Mouse (Mus musculus) MEL (cell line): ENCODE measurements around the gene Naif1. TPM values are rescaled to one million over a fixed set of nuclear protein-coding genes. Genes with fewer than 3 reads are reported as not detected.
A peak's percentile ranks its signal among the peaks of the same experiment; 100 is the strongest.

Experiments
- DNase-seq: peaks from one replicate; pipeline ENCODE4 v3.0.0; 2011; ENCODE audit warnings: low read depth, low spot score
- H3K27ac ChIP-seq: 2 replicates; pipeline ENCODE4 v1.5.1; 2012; ENCODE audit warnings: low read depth, mild to moderate bottlenecking, control low read depth, low read length, moderate library complexity; ENCODE audit not compliant: control insufficient read depth
- H3K27me3 ChIP-seq, 2 experiments: fragments of 150-350 bp in 1 of 2; sonication (generic) in 1 of 2; 2 replicates each; pipeline ENCODE4 v1.6.1; 2012; ENCODE audit warnings: low read length in 2 of 2, mild to moderate bottlenecking in 2 of 2, improper control_type of control experiment in 1 of 2, moderate library complexity in 1 of 2; ENCODE audit not compliant: insufficient read depth in 2 of 2, control insufficient read depth in 1 of 2
- H3K36me3 ChIP-seq, 2 experiments: 2 replicates each; pipeline ENCODE4 v1.6.1; 2012 to 2014; ENCODE audit warnings: low read length in 2 of 2, improper control_type of control experiment in 1 of 2, inconsistent platforms in 1 of 2, mild to moderate bottlenecking in 1 of 2; ENCODE audit not compliant: insufficient read depth in 2 of 2, control insufficient read depth in 1 of 2
- H3K4me1 ChIP-seq, 2 experiments: fragments of 150-350 bp in 1 of 2; sonication (generic) in 1 of 2; 2 replicates each; pipeline ENCODE4 v1.6.1; 2012; ENCODE audit warnings: low read length in 2 of 2, improper control_type of control experiment in 1 of 2, mild to moderate bottlenecking in 1 of 2; ENCODE audit not compliant: insufficient read depth in 2 of 2, control insufficient read depth in 1 of 2
- H3K4me3 ChIP-seq, 2 experiments: fragments of 150-350 bp in 1 of 2; sonication (generic) in 1 of 2; 2 replicates each; pipeline ENCODE4 v1.5.1; 2012; ENCODE audit warnings: low read depth in 2 of 2, low read length in 2 of 2, mild to moderate bottlenecking in 2 of 2, moderate library complexity in 2 of 2, control low read depth in 1 of 2, improper control_type of control experiment in 1 of 2; ENCODE audit not compliant: control insufficient read depth in 1 of 2, insufficient read depth in 1 of 2
- H3K79me2 ChIP-seq: 2 replicates; pipeline ENCODE4 v1.6.1; 2012; ENCODE audit warnings: mild to moderate bottlenecking, low read length, moderate library complexity; ENCODE audit not compliant: control insufficient read depth, poor library complexity, insufficient read depth
- H3K9ac ChIP-seq: 2 replicates; pipeline ENCODE4 v1.6.1; 2012; ENCODE audit warnings: low read depth, mild to moderate bottlenecking, control low read depth, low read length, moderate library complexity; ENCODE audit not compliant: control insufficient read depth, poor library complexity, severe bottlenecking
- H3K9me3 ChIP-seq: fragments of 150-350 bp; sonication (generic); replicated peaks from 2 replicates; pipeline ENCODE4 v1.6.1; 2012; ENCODE audit warnings: mild to moderate bottlenecking, low read length, improper control_type of control experiment, moderate library complexity; ENCODE audit not compliant: insufficient read depth
- E2F4 ChIP-seq: IDR thresholded peaks from 2 replicates; pipeline ENCODE4 v1.6.1; 2011; ENCODE audit warnings: low read depth, low read length, improper control_type of control experiment, borderline replicate concordance
- EP300 ChIP-seq, 2 experiments: IDR thresholded peaks; 2 replicates each; pipeline ENCODE4 v1.6.1; 2011; ENCODE audit warnings: improper control_type of control experiment in 2 of 2, low read length in 2 of 2, low read depth in 1 of 2, mild to moderate bottlenecking in 1 of 2
- GABPA ChIP-seq: IDR thresholded peaks from 2 replicates; pipeline ENCODE4 v1.6.1; 2012; ENCODE audit warnings: low read depth, mild to moderate bottlenecking, inconsistent platforms, low read length, improper control_type of control experiment, moderate library complexity
- GATA1 ChIP-seq: IDR thresholded peaks from 2 replicates; pipeline ENCODE4 v1.6.1; 2011; ENCODE audit warnings: low read depth, low read length, improper control_type of control experiment
- HCFC1 ChIP-seq: IDR thresholded peaks from 2 replicates; pipeline ENCODE4 v1.6.1; 2012; ENCODE audit warnings: low read depth, mild to moderate bottlenecking, inconsistent platforms, low read length, improper control_type of control experiment, moderate library complexity
- KAT2A ChIP-seq: conservative IDR thresholded peaks from 2 replicates; pipeline ENCODE4 v1.6.1; 2012; ENCODE audit warnings: low read depth, low read length, improper control_type of control experiment, inconsistent platforms
- MAFK ChIP-seq: IDR thresholded peaks from 2 replicates; pipeline ENCODE4 v1.6.1; 2011; ENCODE audit warnings: low read depth, mild to moderate bottlenecking, low read length, improper control_type of control experiment, borderline replicate concordance
- MAX ChIP-seq: IDR thresholded peaks from 2 replicates; pipeline ENCODE4 v1.6.1; 2011; ENCODE audit warnings: low read length, improper control_type of control experiment
- MXI1 ChIP-seq: IDR thresholded peaks from 2 replicates; pipeline ENCODE4 v1.6.1; 2011; ENCODE audit warnings: mild to moderate bottlenecking, low read depth, low read length, improper control_type of control experiment
- MYB ChIP-seq: IDR thresholded peaks from 2 replicates; pipeline ENCODE4 v1.6.1; 2011; ENCODE audit warnings: mild to moderate bottlenecking, low read depth, low read length, improper control_type of control experiment
- MYC ChIP-seq: IDR thresholded peaks from 2 replicates; pipeline ENCODE4 v1.6.1; 2011; ENCODE audit warnings: low read depth, mild to moderate bottlenecking, low read length, improper control_type of control experiment, moderate library complexity
- NELFE ChIP-seq: IDR thresholded peaks from 2 replicates; pipeline ENCODE4 v1.6.1; 2011; ENCODE audit warnings: low read depth, low read length, improper control_type of control experiment
- POLR2A ChIP-seq, 2 experiments: IDR thresholded peaks; 2 replicates each; pipeline ENCODE4 v1.6.1; 2011 to 2012; ENCODE audit warnings: low read length in 2 of 2, mild to moderate bottlenecking in 2 of 2, control low read depth in 1 of 2, improper control_type of control experiment in 1 of 2, low read depth in 1 of 2, moderate library complexity in 1 of 2; ENCODE audit not compliant: control insufficient read depth in 1 of 2, insufficient read depth in 1 of 2, poor library complexity in 1 of 2
- POLR2AphosphoS2 ChIP-seq: IDR thresholded peaks from 2 replicates; pipeline ENCODE4 v1.6.1; 2011; ENCODE audit warnings: low read length, improper control_type of control experiment
- RAD21 ChIP-seq: IDR thresholded peaks from 2 replicates; pipeline ENCODE4 v1.6.1; 2011; ENCODE audit warnings: mild to moderate bottlenecking, low read depth, low read length, improper control_type of control experiment
- SIN3A ChIP-seq: IDR thresholded peaks from 2 replicates; pipeline ENCODE4 v1.6.1; 2012; ENCODE audit warnings: low read length, improper control_type of control experiment, inconsistent platforms
- TBP ChIP-seq: IDR thresholded peaks from 2 replicates; pipeline ENCODE4 v1.8.0; 2011; ENCODE audit warnings: low read depth, low read length, improper control_type of control experiment
- TCF12 ChIP-seq: IDR thresholded peaks from 2 replicates; pipeline ENCODE4 v1.6.1; 2014; ENCODE audit warnings: low read depth, mild to moderate bottlenecking, inconsistent platforms, low read length, improper control_type of control experiment, moderate library complexity
- USF1 ChIP-seq: IDR thresholded peaks from 2 replicates; pipeline ENCODE4 v1.6.1; 2014; ENCODE audit warnings: low read depth, mild to moderate bottlenecking, inconsistent platforms, low read length, improper control_type of control experiment, moderate library complexity
- USF2 ChIP-seq, 2 experiments: IDR thresholded peaks; 2 replicates each; pipeline ENCODE4 v1.6.1; 2011 to 2012; ENCODE audit warnings: improper control_type of control experiment in 2 of 2, low read length in 2 of 2, borderline replicate concordance in 1 of 2, inconsistent platforms in 1 of 2, low read depth in 1 of 2, mild to moderate bottlenecking in 1 of 2; ENCODE audit not compliant: insufficient read depth in 1 of 2
- ZC3H11A ChIP-seq: IDR thresholded peaks from 2 replicates; pipeline ENCODE4 v1.6.1; 2012; ENCODE audit warnings: low read depth, mild to moderate bottlenecking, inconsistent platforms, low read length, improper control_type of control experiment
- ZKSCAN1 ChIP-seq: IDR thresholded peaks from 2 replicates; pipeline ENCODE4 v1.6.1; 2012; ENCODE audit warnings: low read depth, mild to moderate bottlenecking, inconsistent platforms, low read length, improper control_type of control experiment, moderate library complexity
- polyA plus RNA-seq, 2 experiments: library from polyadenylated mRNA; stranded (reverse) in 1 of 2; unstranded in 1 of 2; fragments of >175 nt in 1 of 2; fragments of >200 nt in 1 of 2; gene quantifications; 2 replicates each; pipeline versions ENCODE4 v1.2.1 to v1.2.4; 2012; ENCODE audit warnings: low replicate concordance in 2 of 2, low read depth in 1 of 2; ENCODE audit not compliant: insufficient read length in 2 of 2, insufficient read depth in 1 of 2, missing spikeins in 1 of 2
- total RNA-seq: library from RNA; depleted of rRNA; stranded (reverse); fragments of 300-350 nt; gene quantifications from 2 replicates; pipeline ENCODE4 v1.2.3, GENCODE M21; 2012

Naif1 gene
- total and polyA plus RNA-seq, 3 experiments = 4.9 to 8.5 TPM; not detected in 1

DNA sequence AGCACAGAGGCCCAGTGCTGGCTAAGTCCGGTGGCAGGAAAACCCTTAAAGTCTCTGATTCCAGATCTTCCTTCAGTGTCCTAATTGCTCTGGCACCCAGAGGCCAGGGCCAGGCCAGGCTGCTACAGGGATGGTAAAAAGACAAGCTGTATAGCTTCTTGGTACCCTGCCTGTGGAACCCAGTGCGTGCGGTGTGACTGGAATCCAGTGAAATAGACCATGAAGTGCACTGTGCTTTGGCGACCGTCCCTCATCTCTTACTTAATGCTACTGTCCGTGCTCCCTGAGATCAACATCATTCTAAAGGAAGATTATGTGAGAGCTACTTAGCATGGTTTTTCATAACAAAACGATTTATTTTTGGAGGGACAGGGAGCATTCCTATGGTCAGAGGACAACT, 38.9 kb upstream of the Naif1 start:
- Histone ChIP-seq H3K27ac (no peak overlapping the region), H3K9me3 (no peaks in the 10 kb centered on the region), H3K79me2 (no peaks in the 10 kb centered on the region), H3K36me3 (no peaks in the 10 kb centered on the region; a peak in 1 of 4 replicates), H3K9ac (no peak overlapping the region), H3K4me1 (no peaks in the 10 kb centered on the region), H3K27me3 (no peaks in the 10 kb centered on the region), H3K4me3 (no peak overlapping the region)
- DNase-seq = no peak
- no peak for TF ChIP-seq NELFE
- TF ChIP-seq TBP = no peak
- TF ChIP-seq E2F4 = no peak
- no peak for TF ChIP-seq MYC
- TF ChIP-seq TCF12 = no peak
- TF ChIP-seq USF2 (IDR thresholded peaks at IDR 0.05; ENCODE audit: borderline replicate concordance in 1 of 2, insufficient read depth in 1 of 2, low read depth in 1 of 2, low read length in 2 of 2) = no peak
- TF ChIP-seq RAD21 = no peak
- TF ChIP-seq USF1 = no peak
- no peak for TF ChIP-seq GABPA
- TF ChIP-seq HCFC1 = no peak
- no peak for TF ChIP-seq ZKSCAN1
- TF ChIP-seq GATA1 = no peak
- TF ChIP-seq, all 39 proteins: peak for 0

DNA sequence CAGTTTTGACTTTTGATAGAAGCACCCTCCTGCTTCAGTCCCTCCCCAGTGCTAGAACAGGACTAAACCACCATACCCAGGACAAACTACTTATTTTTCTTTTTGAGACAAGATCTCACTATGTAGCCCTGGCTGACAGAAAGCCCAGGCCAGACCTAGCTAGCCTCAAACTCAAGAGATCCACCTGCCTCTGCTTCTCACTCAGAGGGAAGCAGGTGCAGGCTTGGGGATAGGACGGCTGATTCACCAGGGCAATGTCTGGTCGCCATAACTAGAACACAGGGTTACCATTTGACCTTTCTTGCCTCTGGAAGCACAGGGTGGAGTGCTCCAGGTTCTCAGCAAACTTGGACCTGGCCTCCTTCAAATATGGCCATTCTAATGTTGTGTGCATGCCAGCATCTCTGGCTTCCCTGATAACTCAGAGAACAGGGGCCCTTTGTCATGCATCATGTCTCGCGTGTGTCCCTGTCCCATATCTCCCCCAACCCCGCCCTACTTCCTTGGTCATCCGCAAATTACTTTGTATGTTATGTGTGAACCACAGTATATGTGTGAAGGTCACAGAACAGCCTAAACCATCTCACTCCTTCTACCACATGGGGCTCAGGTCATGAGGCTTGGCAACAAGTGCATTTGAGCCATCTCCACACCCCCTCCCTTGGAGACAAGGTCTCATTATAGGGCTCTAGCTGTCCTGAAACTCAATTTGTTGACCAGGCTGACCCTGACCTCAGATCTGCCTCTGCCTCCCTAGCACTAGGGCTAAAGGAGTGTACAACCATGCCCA, 37.3 kb upstream of the Naif1 start:
- no peaks in the 10 kb centered on the region for H3K4me1 ChIP-seq
- H3K79me2 ChIP-seq = no peaks in the 10 kb centered on the region
- DNase-seq = no peak
- no peak overlapping the region for H3K9ac ChIP-seq
- H3K9me3 ChIP-seq = no peaks in the 10 kb centered on the region
- TF ChIP-seq USF2 (IDR thresholded peaks at IDR 0.05; ENCODE audit: borderline replicate concordance in 1 of 2, insufficient read depth in 1 of 2, low read depth in 1 of 2, low read length in 2 of 2) = no peak
- no peak for TF ChIP-seq MYB
- no peak for TF ChIP-seq MAX
- TF ChIP-seq SIN3A = no peak
- no peak for TF ChIP-seq TCF12
- no peak for TF ChIP-seq ZC3H11A
- TF ChIP-seq POLR2AphosphoS2 = peak; percentile 69; the same call in 1 of the 2 replicates
- no peak for TF ChIP-seq RAD21
- TF ChIP-seq MAFK = no peak
- no peak for TF ChIP-seq GATA1
- TF ChIP-seq KAT2A = no peak
- TF ChIP-seq EP300 (IDR thresholded peaks at IDR 0.05; ENCODE audit: low read depth in 1 of 2, low read length in 2 of 2) = no peak
- TF ChIP-seq MYC = no peak
- TF ChIP-seq POLR2A (IDR thresholded peaks at IDR 0.05; ENCODE audit: control insufficient read depth in 1 of 2, insufficient read depth in 1 of 2, low read depth in 1 of 2, low read length in 2 of 2, poor library complexity in 1 of 2) = peak in 1 of 2 experiments; percentile 34; a peak in 1 of 4 replicates
- no peak for TF ChIP-seq MXI1
- H3K27me3 ChIP-seq = no peaks in the 10 kb centered on the region
- H3K27ac ChIP-seq = no peak overlapping the region
- H3K36me3 ChIP-seq = no peaks in the 10 kb centered on the region; a peak in 1 of 4 replicates
- H3K4me3 ChIP-seq = no peak overlapping the region
